Mouse (Mus musculus): ENCODE measurements around the gene Smim17.
"Not testable (repeated sequence)": the region's sequence is repeated elsewhere in the genome, so short reads cannot be mapped to it uniquely, and the experiment has no call there.

Gene Smim17

DNA sequence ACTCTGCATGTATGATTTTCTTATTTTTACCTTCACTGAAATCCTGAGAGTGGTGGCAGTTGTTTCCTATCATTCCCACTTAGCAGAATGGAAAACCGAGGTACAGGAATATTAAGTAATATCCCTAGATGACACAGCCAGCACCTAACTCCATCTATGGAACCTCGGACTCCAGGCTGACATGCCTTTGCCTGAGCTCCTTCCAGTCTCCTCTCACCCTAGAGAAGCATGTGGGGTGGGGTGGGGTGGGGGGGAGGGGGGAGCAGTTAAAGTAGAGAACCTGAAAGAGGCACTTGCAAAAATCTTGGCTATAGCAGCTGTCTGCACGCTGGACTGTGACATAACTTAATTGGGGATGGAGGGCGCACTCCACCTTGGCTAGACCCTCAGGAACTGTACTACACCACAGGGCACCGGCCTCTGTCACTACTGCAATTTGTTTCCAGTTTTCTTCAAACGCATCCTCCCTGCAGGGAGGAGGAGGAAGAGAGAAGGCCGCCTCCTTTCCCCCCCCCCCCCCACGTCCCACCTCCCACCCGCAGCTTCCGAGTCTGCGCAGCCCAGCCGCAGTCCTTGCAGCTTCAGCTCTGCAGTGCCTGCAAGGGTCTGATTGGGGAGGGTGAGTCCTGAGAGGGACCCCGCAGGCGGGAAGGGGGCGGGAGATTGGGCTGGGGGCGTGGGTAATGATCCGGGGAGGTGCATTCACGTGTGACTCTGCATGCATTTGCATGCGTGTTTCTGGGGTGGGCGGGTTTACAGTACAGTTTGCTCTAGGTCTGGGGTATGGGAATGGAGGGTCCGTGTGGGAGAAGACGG, 16.3 kb downstream of the Smim17 start:
- no peak for DNase-seq (ENCODE audit: low spot score in 2 of 2)

DNA sequence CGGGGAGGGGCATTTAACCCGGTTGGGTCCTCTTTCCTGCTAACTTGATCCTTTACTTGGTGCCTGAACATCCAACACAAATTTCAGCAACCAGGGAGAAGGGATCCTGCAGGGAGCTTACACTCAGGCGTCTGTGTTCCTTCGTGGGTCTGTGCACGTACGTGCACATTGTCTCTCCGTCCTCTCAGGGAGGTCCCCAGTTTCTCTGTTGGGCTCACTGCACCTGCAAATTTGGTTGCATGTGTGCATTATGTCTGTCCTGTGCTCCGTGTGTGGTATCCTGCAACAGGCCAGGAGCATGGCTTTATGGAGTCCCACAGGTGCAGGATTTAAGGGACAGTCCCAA, 16.9 kb downstream of the Smim17 start:
- DNase-seq (ENCODE audit: low spot score in 2 of 2): no peak

DNA sequence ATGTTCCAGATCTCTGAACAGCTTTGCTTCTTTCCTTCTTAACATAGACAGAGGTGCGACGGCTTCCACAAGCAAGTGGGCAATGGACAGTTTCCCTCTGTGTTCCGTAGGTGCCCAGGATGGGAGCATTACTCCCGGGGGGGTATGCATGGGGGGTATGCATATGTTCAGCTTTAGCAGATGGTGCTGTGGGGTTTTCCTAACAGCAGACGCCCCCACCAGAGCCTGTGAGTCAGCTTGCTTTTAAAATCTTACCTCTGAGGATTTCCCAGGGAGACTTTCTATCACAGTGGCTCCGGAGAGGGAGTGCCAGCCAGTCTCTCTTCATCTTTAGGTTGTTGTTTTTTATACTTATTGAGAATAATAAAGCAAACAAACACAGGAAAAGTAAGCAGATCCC, 21.4 kb downstream of the Smim17 start:
- no peak for DNase-seq (ENCODE audit: low spot score in 2 of 2)

DNA sequence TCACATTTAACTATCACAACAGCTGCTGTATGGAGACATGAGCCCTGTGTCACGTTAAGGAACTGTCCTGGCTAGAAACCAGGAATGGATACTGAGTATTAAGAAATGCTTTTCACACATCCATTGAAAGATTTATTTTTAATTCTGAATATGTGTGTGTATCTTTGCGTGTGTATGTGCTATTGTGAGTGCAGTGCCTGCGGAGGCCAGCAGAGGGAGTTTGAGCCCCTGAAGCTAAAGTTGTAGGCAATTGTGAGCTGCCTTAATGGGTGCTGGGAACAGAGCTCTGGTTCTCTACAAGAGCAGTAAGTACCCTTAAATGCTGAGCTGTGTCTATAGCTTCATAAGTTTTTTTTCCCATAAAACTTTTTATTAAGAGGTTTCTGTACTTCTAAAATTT, 30.9 kb downstream of the Smim17 start:
- DNase-seq (ENCODE audit: low spot score in 2 of 2): no peak

DNA sequence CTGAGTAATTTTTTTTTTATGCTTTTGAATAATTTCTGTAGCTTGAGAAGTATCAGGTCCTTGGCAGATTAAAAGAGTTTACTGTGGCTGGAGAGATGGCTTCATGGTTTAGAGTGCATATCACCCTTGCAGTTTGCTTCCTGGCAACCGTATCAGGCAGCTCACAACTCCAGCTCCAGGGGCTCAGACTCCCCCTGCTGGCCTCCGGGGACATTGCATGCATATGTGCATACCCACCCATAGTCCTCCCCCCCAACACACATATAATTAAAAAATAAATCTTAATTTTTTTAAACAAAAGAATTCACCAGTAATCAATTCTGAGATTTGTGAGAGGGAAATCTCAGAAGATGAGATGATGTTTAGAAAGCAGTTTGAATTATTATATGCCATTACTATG, 31.8 kb downstream of the Smim17 start:
- DNase-seq (ENCODE audit: low spot score in 2 of 2): no peak

DNA sequence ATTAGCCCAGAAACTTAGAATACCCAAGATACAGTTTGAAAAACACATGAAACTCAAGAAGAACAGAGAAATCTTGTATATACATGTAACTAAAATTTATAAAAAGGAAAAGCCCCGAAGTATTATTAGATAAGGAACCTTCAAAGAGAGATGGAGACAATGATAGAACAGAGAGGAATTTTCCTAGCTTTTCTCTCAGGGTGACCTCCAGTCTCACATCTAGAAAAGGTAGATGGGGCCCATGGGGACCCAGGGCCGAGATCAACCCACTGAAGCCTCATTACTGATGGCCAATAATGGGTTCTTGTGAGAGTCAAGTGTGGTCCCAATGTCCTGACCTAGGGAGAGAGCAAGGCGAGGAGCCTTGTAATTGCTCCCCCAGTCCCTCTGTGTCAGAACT, 39.9 kb downstream of the Smim17 start, which contains the start of gene Olfr1344:
Gene Olfr1344 (plus strand): TSS at position 301 of the 400 bp plus-strand sequence.
- DNase-seq (ENCODE audit: low spot score in 2 of 2): no peak

DNA sequence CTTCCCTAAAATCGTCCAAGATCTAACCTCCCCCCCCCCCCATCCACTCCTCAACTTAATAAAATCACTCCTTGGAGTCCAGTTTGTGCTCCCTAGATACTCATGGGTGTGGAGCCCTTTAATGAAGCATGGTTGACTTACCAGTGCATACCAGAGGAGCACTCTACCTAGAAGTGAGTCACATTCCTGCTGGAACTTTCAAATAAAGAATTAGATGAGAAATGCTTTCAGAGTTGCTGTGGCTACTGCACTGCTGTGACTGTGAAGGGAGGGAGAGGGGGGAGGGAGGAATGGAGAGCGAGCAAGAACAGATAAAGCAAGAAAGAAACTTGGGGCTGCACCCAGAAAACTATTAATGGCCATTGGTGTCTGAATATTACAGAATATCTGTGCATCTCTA, 42.7 kb downstream of the Smim17 start:
- no peak for DNase-seq (ENCODE audit: low spot score in 2 of 2)

DNA sequence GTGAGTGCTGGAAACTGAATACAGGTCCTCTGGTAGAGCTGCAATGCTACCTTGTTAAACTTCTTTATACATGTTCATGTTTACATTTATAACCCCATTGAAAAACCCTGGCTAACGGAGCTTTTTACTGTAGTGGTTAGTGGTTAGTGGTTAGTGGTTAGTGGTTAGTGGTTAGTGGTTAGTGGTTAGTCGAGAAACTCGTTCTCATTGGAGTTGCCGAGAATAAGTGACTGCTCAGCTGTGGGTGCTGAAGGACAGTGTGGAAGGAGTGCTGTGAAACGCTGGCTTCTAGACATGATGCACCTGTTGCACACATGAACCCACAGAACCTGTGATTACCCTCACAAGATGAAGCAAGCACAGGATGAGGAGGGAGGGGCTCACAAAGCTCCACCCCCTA, 49.3 kb downstream of the Smim17 start:
- no peak for DNase-seq (ENCODE audit: low spot score in 2 of 2)

DNA sequence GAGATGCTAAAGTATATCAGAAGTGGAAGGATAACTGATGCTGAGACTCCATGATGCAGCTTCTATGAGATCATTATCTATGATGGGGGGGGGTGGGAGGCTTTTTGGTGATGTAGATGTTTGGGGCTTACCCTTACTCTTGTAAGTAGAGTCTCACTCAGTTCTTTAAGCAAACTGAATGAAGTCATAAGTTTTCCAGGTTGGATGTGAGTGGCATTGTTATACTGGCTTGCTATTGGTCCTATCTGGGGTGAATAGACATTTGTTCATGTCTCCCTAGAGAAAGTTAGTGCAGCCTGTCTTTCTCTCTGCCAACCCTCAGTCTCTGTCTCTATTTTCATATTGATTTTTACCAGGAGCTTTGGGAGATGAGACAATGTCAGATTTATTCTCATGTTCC, 57.4 kb downstream of the Smim17 start, which contains the start of gene Olfr1336:
Gene Olfr1336 (plus strand): TSS at position 301 of the 400 bp plus-strand sequence.
- DNase-seq (ENCODE audit: low spot score in 2 of 2): no peak

DNA sequence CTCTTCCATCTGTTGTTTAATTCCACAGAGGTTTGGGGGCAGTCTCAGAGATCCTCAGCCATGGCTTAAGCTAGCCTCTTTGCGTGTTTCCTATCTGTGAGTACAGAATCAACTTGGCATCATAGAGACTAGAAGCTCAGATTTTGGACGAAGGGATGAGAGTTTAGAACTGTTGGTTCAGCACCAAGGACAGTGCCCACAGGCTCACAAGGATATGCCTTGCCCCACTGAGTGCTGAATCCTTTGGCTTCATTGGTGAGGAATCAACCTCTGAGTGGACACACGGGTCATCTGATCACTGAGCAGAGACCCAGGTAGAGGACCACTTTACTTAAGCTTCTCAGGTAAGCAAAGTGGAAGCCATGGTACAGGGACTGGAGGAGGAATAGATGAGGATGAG, 57.9 kb downstream of the Smim17 start:
- no peak for DNase-seq (ENCODE audit: low spot score in 2 of 2)

DNA sequence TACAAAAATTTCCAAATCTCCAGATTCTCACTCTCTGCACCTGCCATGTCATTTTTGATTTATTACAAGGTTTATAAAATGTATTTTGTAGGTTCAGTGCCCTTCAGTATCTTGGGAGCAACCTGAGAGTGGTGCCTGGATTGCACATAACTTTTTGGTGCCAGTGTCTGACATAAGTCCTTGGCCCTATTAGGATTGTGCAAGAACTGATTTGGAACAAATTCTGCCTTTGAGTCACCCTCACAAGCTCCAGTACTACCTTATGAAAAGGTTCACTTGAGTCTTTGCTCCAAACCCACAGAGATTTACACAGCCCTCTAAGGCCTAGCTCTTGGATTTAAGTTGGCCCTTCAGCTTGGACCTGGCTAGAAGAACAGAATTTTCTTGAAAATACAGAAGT, 68.4 kb downstream of the Smim17 start, which contains the start of gene Olfr1346:
Gene Olfr1346 (plus strand): TSS at position 151 of the 400 bp plus-strand sequence.
- no peak for DNase-seq (ENCODE audit: low spot score in 2 of 2)

DNA sequence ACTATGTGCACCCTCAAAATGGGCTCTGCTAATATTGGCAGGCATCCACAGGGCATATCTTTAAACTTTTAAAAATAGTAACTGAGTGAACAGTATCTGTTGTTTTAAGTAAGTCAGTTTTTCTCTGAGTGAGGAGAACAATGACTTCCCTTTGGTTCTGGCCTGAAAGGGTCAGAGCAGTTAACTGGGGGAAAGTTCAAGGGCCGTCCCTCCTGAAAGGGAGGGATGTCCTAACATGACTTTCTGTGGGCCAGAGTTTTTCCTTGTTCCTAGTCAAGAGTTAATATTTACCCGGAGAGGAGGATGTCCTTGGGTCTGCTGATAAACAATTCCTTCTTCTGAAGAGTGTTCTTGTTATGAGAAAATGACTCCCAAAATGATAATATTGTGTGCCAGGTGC, 79.1 kb downstream of the Smim17 start:
- DNase-seq (ENCODE audit: low spot score in 2 of 2): not testable (repeated sequence)
